Mouse (Mus musculus): Measurements from ENCODE around the gene Hist1h1d. TPM values are rescaled to one million over a fixed set of nuclear protein-coding genes. Genes with fewer than 3 reads are reported as not detected.

Hist1h1d gene
- 0.70 and 1.2 TPM in 2 replicates for polyA plus RNA-seq (2014; fragmentation: Nextera tagmentation; extraction: Ambion mirVana)

DNA sequence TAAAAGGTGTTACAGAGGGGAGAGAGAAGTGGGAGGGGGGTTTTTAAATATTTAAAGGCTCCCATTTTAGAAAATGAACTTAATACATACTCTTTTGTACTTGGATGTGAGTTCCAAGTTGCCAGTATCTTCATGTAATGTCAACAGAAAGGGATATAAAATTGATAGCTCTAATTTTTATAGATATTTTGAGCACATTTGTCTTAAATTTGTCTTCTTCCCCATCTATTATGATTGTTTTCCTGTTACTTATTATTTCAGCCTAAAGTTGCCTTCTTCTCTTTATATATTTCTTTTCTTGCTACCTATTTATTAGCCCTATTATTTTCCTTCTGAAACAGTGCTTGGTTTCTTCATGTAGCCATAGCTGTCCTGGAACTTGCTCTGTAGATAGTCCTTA is at the start of gene Hist1h1d:
Gene Hist1h1d, plus strand, starts transcription at position 301 of the 400 bp plus-strand sequence.
- Histone ChIP-seq H3K9me3 (ENCODE audit: control insufficient read depth, low read length) (no peaks in the 10 kb centered on the region), H3K4me1 (ENCODE audit: control insufficient read depth, insufficient read depth, low read length) (peaks cover 13% of the 10 kb centered on the region; the same call in 1 of the 2 replicates), H3K9ac (ENCODE audit: low read depth, low read length) (peak within 1 kb of the TSS; percentile 55; the same call in 1 of the 2 replicates), H3K4me3 (ENCODE audit: low read length) (no peak within 1 kb of the TSS), H3K4me2 (replicated peaks; ENCODE audit: low read depth, low read length) (peak within 1 kb of the TSS; percentile 55), H3K27me3 (ENCODE audit: control insufficient read depth, insufficient read depth, low read length) (no peaks in the 10 kb centered on the region), H3K27ac (ENCODE audit: low read depth, low read length) (peak within 1 kb of the TSS; percentile 100), H3K36me3 (ENCODE audit: control insufficient read depth, insufficient read depth, low read length) (no peaks in the 10 kb centered on the region)
- ATAC-seq (ENCODE audit: low FRiP score, low TSS enrichment) = no peak

DNA sequence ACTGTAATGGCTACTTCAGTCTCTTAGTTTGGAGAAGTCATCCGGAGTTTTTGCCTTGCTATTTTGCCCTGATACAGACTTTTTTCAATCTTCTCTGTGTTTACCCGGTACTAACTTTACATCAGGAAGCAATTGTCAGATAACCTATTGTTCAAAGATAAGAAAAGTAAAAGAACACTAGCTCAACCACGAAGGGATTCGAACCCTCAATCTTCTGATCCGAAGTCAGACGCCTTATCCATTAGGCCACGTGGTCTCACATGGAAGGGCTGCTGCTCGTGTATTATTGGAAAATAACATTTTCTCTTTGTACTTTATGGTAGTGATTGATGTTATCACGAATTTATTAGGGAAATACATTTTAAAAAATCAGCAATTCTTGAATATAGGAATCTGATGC is 49.3 kb upstream of the Hist1h1d start:
- Histone ChIP-seq H3K4me1 (ENCODE audit: control insufficient read depth, insufficient read depth, low read length) (peaks cover 19% of the 10 kb centered on the region), H3K36me3 (ENCODE audit: control insufficient read depth, insufficient read depth, low read length) (no peaks in the 10 kb centered on the region), H3K9me3 (ENCODE audit: control insufficient read depth, low read length) (no peaks in the 10 kb centered on the region), H3K27me3 (ENCODE audit: control insufficient read depth, insufficient read depth, low read length) (no peaks in the 10 kb centered on the region), H3K4me3 (ENCODE audit: low read length) (no peak overlapping the region), H3K27ac (ENCODE audit: low read depth, low read length) (no peak overlapping the region), H3K9ac (ENCODE audit: low read depth, low read length) (no peak overlapping the region), H3K4me2 (replicated peaks; ENCODE audit: low read depth, low read length) (peak overlapping the region; percentile 24; the same call in 1 of the 2 replicates)
- no peak for ATAC-seq (ENCODE audit: low FRiP score, low TSS enrichment)
- 1% methylated on average over 9 of the region's 9 CpGs for WGBS

DNA sequence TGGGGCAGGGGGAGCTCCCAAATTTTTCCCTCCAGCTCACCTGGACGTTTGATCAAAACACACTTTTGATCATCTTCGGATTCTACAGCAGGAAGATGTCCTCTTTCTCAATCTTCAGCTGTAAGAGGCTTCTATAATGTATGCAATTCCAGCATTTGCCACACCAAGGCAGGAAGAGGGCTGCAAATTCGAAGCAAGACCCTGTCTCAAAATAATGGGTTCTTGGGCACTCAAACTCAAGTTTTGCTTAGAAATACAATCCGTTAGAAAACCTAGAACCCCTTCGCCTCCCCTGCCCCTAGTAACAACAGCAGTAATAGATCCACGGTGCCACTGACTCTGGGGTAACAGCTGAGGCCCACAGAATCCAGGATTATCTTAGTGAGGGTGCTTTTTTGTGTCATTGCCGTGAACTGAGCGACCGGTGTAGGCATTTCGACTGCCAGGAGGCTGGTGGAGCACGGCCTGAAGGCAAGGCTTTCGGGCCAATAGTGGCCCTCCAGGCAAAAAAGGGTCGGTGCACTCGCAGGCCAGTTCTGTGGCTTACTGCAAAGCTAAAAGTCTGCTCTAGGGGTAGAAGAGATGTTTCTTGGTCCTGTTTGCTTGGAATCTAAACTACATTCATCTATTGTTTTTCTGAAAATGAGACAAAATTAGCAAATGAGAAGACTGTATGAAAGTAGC is 47.3 kb upstream of the Hist1h1d start:
- Histone ChIP-seq H3K4me1 (ENCODE audit: control insufficient read depth, insufficient read depth, low read length) (peaks cover 23% of the 10 kb centered on the region), H3K4me2 (replicated peaks; ENCODE audit: low read depth, low read length) (peak overlapping the region; percentile 52), H3K27me3 (ENCODE audit: control insufficient read depth, insufficient read depth, low read length) (no peaks in the 10 kb centered on the region), H3K36me3 (ENCODE audit: control insufficient read depth, insufficient read depth, low read length) (no peaks in the 10 kb centered on the region), H3K9ac (ENCODE audit: low read depth, low read length) (peak overlapping the region; percentile 38; the same call in 1 of the 2 replicates), H3K9me3 (ENCODE audit: control insufficient read depth, low read length) (no peaks in the 10 kb centered on the region), H3K27ac (ENCODE audit: low read depth, low read length) (0 out of 2 replicates have a peak overlapping the region, but pooled peaks have one; percentile 8), H3K4me3 (ENCODE audit: low read length) (peak overlapping the region; percentile 31)
- ATAC-seq (ENCODE audit: low FRiP score, low TSS enrichment) = 0 out of 2 replicates have a peak, but pooled peaks have one; percentile 28
- WGBS = 7% methylated on average over 14 of the region's 14 CpGs

DNA sequence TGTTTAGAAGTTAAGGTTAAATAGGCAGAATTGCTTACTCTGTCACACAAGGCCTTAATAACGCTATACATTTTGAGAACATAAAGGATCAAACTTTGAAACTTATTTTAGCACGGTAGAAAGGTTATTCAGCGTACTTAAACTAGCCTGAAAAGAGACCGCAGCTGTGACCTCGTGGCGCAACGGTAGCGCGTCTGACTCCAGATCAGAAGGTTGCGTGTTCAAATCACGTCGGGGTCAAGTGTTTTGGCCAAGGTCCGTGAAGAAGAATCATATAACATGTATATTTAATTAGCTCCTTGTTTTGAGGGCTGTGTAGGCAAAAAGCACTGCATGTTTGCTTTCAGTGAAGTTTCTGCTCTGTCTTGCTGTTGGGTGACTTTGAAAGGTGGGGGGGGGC is 46.7 kb upstream of the Hist1h1d start:
- Histone ChIP-seq H3K4me3 (ENCODE audit: low read length) (peak overlapping the region; percentile 31), H3K9ac (ENCODE audit: low read depth, low read length) (no peak overlapping the region), H3K4me2 (replicated peaks; ENCODE audit: low read depth, low read length) (peak overlapping the region; percentile 52), H3K27me3 (ENCODE audit: control insufficient read depth, insufficient read depth, low read length) (no peaks in the 10 kb centered on the region), H3K36me3 (ENCODE audit: control insufficient read depth, insufficient read depth, low read length) (no peaks in the 10 kb centered on the region), H3K9me3 (ENCODE audit: control insufficient read depth, low read length) (no peaks in the 10 kb centered on the region), H3K4me1 (ENCODE audit: control insufficient read depth, insufficient read depth, low read length) (peaks cover 23% of the 10 kb centered on the region), H3K27ac (ENCODE audit: low read depth, low read length) (no peak overlapping the region)
- 6% methylated on average over 13 of the region's 13 CpGs for WGBS
- ATAC-seq (ENCODE audit: low FRiP score, low TSS enrichment) = no peak

DNA sequence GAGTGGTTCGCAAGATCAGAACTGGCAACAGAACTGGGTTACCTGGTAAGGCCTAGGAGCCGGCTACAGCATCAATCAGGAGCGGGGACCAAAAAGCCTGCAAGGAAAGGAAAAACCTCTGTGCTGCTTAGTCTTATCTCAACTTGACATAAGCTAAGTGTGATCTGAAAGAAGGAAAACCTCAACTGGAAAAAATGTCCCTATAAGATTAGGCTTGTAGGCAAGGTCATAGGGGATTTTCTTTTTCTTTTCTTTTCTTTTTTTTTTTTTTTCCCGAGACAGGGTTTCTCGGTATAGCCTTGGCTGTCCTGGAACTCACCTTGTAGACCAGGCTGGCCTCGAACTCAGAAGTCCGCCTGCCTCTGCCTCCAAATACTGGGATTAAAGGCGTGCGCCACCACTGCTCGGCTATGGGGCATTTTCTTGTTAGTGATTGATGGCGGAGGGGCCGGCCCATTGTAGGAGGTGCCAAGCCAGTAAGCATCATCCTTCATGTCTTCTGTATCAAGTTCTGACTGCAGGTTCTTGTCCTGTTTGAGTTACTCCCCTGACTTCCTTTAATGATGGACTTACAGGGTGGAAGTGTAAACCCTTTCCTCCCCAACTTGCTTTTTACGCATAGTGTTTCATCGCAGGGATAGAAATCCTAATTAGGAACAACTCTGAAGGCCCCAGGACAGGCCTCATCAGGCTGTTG is 46.1 kb upstream of the Hist1h1d start:
- Histone ChIP-seq H3K27ac (ENCODE audit: low read depth, low read length) (no peak overlapping the region), H3K36me3 (ENCODE audit: control insufficient read depth, insufficient read depth, low read length) (no peaks in the 10 kb centered on the region), H3K4me1 (ENCODE audit: control insufficient read depth, insufficient read depth, low read length) (peaks cover 18% of the 10 kb centered on the region), H3K27me3 (ENCODE audit: control insufficient read depth, insufficient read depth, low read length) (no peaks in the 10 kb centered on the region), H3K4me2 (replicated peaks; ENCODE audit: low read depth, low read length) (peak overlapping the region; percentile 21), H3K9ac (ENCODE audit: low read depth, low read length) (no peak overlapping the region), H3K9me3 (ENCODE audit: control insufficient read depth, low read length) (no peaks in the 10 kb centered on the region), H3K4me3 (ENCODE audit: low read length) (peak overlapping the region; percentile 14; the same call in 1 of the 2 replicates)
- 18% methylated on average over 14 of the region's 14 CpGs for WGBS
- peak; percentile 50; the same call in 1 of the 2 replicates for ATAC-seq (ENCODE audit: low FRiP score, low TSS enrichment)

DNA sequence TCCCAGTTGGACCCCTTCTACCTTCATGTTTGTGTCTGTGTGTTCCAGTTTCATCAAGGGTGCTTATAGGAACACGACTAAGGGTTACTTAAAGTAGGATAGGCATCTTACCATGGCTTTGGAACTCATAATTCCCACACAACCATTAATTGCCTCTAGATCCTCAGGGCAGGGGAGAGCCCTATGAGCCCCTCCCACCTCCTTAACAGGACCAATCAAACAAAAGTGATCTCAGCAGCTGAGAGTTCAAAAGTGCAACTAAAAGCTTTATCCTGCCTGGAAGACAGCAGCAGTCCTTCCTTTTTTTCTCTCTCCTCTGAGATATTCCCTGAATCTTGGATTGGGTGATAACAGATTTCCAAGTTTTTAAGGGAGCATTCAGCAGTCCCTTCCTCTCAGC is 42.9 kb upstream of the Hist1h1d start:
- H3K4me2 ChIP-seq (replicated peaks; ENCODE audit: low read depth, low read length) = no peak overlapping the region
- WGBS = 22% methylated on average over 1 of the region's 1 CpGs
- no peaks in the 10 kb centered on the region for H3K36me3 ChIP-seq (ENCODE audit: control insufficient read depth, insufficient read depth, low read length)
- no peak overlapping the region for H3K9ac ChIP-seq (ENCODE audit: low read depth, low read length)
- no peak overlapping the region for H3K4me3 ChIP-seq (ENCODE audit: low read length)
- no peaks in the 10 kb centered on the region for H3K9me3 ChIP-seq (ENCODE audit: control insufficient read depth, low read length)
- H3K27me3 ChIP-seq (ENCODE audit: control insufficient read depth, insufficient read depth, low read length) = no peaks in the 10 kb centered on the region
- no peak overlapping the region for H3K27ac ChIP-seq (ENCODE audit: low read depth, low read length)
- H3K4me1 ChIP-seq (ENCODE audit: control insufficient read depth, insufficient read depth, low read length) = peaks cover 14% of the 10 kb centered on the region
- no peak for ATAC-seq (ENCODE audit: low FRiP score, low TSS enrichment)

DNA sequence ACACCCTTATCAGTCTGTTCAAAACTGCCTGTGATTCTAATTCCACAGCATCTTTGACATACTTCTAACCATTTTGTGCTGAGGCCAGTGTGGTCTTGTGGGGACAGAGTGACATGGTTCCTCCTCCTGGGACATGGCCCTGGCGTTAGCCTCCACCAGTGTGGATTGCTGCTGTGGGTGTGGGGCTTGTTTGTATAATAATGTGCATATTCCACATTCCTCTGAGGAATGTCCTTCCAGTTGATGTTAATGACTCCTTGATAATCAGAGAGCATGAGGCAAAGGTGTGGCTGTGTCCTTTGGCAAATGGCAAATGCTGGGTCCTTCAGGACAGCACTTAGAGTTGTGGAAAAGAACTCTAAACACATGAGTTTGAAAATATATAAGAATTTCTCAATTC is 39.5 kb upstream of the Hist1h1d start:
- no peaks in the 10 kb centered on the region for H3K36me3 ChIP-seq (ENCODE audit: control insufficient read depth, insufficient read depth, low read length)
- no peak overlapping the region for H3K4me2 ChIP-seq (replicated peaks; ENCODE audit: low read depth, low read length)
- no peak overlapping the region for H3K4me3 ChIP-seq (ENCODE audit: low read length)
- H3K9me3 ChIP-seq (ENCODE audit: control insufficient read depth, low read length) = no peaks in the 10 kb centered on the region
- no peaks in the 10 kb centered on the region for H3K27me3 ChIP-seq (ENCODE audit: control insufficient read depth, insufficient read depth, low read length)
- WGBS = 82% methylated on average over 1 of the region's 1 CpGs
- no peak overlapping the region for H3K9ac ChIP-seq (ENCODE audit: low read depth, low read length)
- no peak overlapping the region for H3K27ac ChIP-seq (ENCODE audit: low read depth, low read length)
- no peak for ATAC-seq (ENCODE audit: low FRiP score, low TSS enrichment)
- peaks cover 7% of the 10 kb centered on the region; the same call in 1 of the 2 replicates for H3K4me1 ChIP-seq (ENCODE audit: control insufficient read depth, insufficient read depth, low read length)

DNA sequence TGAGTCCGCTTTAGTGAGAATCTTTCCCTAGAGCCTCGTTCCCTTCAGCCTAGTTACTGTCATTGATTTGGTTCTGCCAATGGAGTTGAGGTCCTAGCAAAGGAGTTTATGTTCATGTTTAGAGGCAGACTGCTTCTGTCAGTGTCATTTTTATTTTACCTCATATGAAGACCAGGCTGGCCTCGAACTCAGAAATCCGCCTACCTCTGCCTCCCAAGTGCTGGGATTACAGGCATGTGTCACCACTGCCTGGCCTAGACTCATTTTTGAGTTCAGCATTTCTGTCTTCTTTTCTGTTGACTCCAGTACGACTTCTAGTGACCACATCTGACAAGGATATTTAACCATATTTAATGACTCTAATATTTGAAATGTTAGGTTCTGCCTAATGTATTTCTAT is 37.8 kb upstream of the Hist1h1d start:
- H3K4me2 ChIP-seq (replicated peaks; ENCODE audit: low read depth, low read length) = no peak overlapping the region
- no peaks in the 10 kb centered on the region for H3K27me3 ChIP-seq (ENCODE audit: control insufficient read depth, insufficient read depth, low read length)
- H3K9ac ChIP-seq (ENCODE audit: low read depth, low read length) = no peak overlapping the region
- no peaks in the 10 kb centered on the region for H3K9me3 ChIP-seq (ENCODE audit: control insufficient read depth, low read length)
- H3K4me1 ChIP-seq (ENCODE audit: control insufficient read depth, insufficient read depth, low read length) = peaks cover 5% of the 10 kb centered on the region; the same call in 1 of the 2 replicates
- no peak overlapping the region for H3K4me3 ChIP-seq (ENCODE audit: low read length)
- WGBS = 80% methylated on average over 5 of the region's 5 CpGs
- no peaks in the 10 kb centered on the region for H3K36me3 ChIP-seq (ENCODE audit: control insufficient read depth, insufficient read depth, low read length)
- ATAC-seq (ENCODE audit: low FRiP score, low TSS enrichment) = no peak
- no peak overlapping the region for H3K27ac ChIP-seq (ENCODE audit: low read depth, low read length)
